Mouse (Mus musculus) brain, embryonic 18.5 days (tissue): ENCODE data around the gene Sbk3.

ENCODE experiments used
- DNase-seq: peaks from one replicate; pipeline ENCODE4 v3.0.0-alpha.2; 2012; ENCODE audit warnings: low read depth, low spot score

The Sbk3 gene

GRCm38 (mm10) chr7:4993347-4993998, 22.5 kb upstream of the Sbk3 start:
- DNase-seq: no peak

- DNase-seq: no peak
Measured at GRCm38 (mm10) chr7:4988250-4988649, 17.3 kb upstream of the Sbk3 start.

- no peak for DNase-seq
Measured at GRCm38 (mm10) chr7:4976832-4977231, 5.9 kb upstream of the Sbk3 start.

- no peak for DNase-seq
Measured at GRCm38 (mm10) chr7:4975455-4975854, 4.5 kb upstream of the Sbk3 start.

- DNase-seq: no peak
Measured at GRCm38 (mm10) chr7:4972321-4973047, 1.5 kb upstream of the Sbk3 start.

- no peak for DNase-seq
Measured at GRCm38 (mm10) chr7:4971710-4972109, 742 bp upstream of the Sbk3 start.

- DNase-seq: no peak
Measured at GRCm38 (mm10) chr7:4964988-4965387, 6.0 kb downstream of the Sbk3 start.

- DNase-seq: peak; percentile 12
Measured at GRCm38 (mm10) chr7:4964272-4964671, 6.7 kb downstream of the Sbk3 start, which contains the start of gene Sbk2. TSS of gene Sbk2 (minus strand) at chr7:4964406.

GRCm38 (mm10) chr7:4963527-4963926, 7.4 kb downstream of the Sbk3 start:
- DNase-seq: no peak

- DNase-seq: no peak
Measured at GRCm38 (mm10) chr7:4957361-4957760, 13.6 kb downstream of the Sbk3 start.

GRCm38 (mm10) chr7:4953815-4954445, 17.0 kb downstream of the Sbk3 start:
- DNase-seq: no peak

GRCm38 (mm10) chr7:4950561-4951342, 20.2 kb downstream of the Sbk3 start:
- no peak for DNase-seq

- no peak for DNase-seq
Measured at GRCm38 (mm10) chr7:4948386-4948785, 22.6 kb downstream of the Sbk3 start.

GRCm38 (mm10) chr7:4947855-4948254, 23.1 kb downstream of the Sbk3 start:
- DNase-seq: no peak

GRCm38 (mm10) chr7:4943223-4943815, 27.6 kb downstream of the Sbk3 start:
- DNase-seq: no peak

GRCm38 (mm10) chr7:4942673-4943072, 28.3 kb downstream of the Sbk3 start:
- no peak for DNase-seq

- no peak for DNase-seq
Measured at GRCm38 (mm10) chr7:4940068-4940479, 30.9 kb downstream of the Sbk3 start.

GRCm38 (mm10) chr7:4938456-4938855, 32.5 kb downstream of the Sbk3 start:
- no peak for DNase-seq

GRCm38 (mm10) chr7:4937392-4937791, 33.6 kb downstream of the Sbk3 start:
- no peak for DNase-seq

GRCm38 (mm10) chr7:4936832-4937231, 34.1 kb downstream of the Sbk3 start:
- DNase-seq: no peak

- DNase-seq: no peak
Measured at GRCm38 (mm10) chr7:4934160-4934914, 36.6 kb downstream of the Sbk3 start.
